Mouse (Mus musculus): ENCODE measurements around the gene Car6. TPM values are rescaled to one million over a fixed set of nuclear protein-coding genes. Genes with fewer than 3 reads are reported as not detected.

The Car6 gene
- polyA plus RNA-seq, 1 experiment from 2014 or later: not detected

- H3K4me3 ChIP-seq: no peak overlapping the region
- H3K9me3 ChIP-seq: no peaks in the 10 kb centered on the region
- no peak overlapping the region for H3K9ac ChIP-seq
- H3K4me2 ChIP-seq: no peak overlapping the region
- WGBS: 53% methylated on average over 7 of the region's 7 CpGs
- peak overlapping the region; percentile 55 for H3K27ac ChIP-seq
- no peaks in the 10 kb centered on the region for H3K27me3 ChIP-seq
- H3K4me1 ChIP-seq: peaks cover 23% of the 10 kb centered on the region
- no peaks in the 10 kb centered on the region for H3K36me3 ChIP-seq
- peak; percentile 50 for ATAC-seq (ENCODE audit: insufficient number of reproducible peaks, insufficient read depth, low FRiP score, low TSS enrichment, low read depth)
Observed at GRCm38 (mm10) chr4:150226818-150227688, 25.9 kb upstream of the Car6 start.

GRCm38 (mm10) chr4:150225700-150226099 is 24.6 kb upstream of the Car6 start:
- Histone ChIP-seq H3K4me2 (no peak overlapping the region), H3K9me3 (no peaks in the 10 kb centered on the region), H3K9ac (no peak overlapping the region), H3K4me1 (peaks cover 12% of the 10 kb centered on the region), H3K36me3 (no peaks in the 10 kb centered on the region), H3K4me3 (no peak overlapping the region), H3K27ac (no peak overlapping the region), H3K27me3 (peaks cover 3% of the 10 kb centered on the region; the same call in 1 of the 2 replicates)
- WGBS: 78% methylated on average over 1 of the region's 1 CpGs
- no peak for ATAC-seq (ENCODE audit: insufficient number of reproducible peaks, insufficient read depth, low FRiP score, low TSS enrichment, low read depth)

GRCm38 (mm10) chr4:150223830-150224229 is 22.7 kb upstream of the Car6 start:
- no peak overlapping the region for H3K4me2 ChIP-seq
- H3K36me3 ChIP-seq: no peaks in the 10 kb centered on the region
- H3K4me1 ChIP-seq: peaks cover 11% of the 10 kb centered on the region
- whole genome bisulfite sequencing: 85% methylated on average over 4 of the region's 4 CpGs
- H3K27ac ChIP-seq: no peak overlapping the region
- no peak for ATAC-seq (ENCODE audit: insufficient number of reproducible peaks, insufficient read depth, low FRiP score, low TSS enrichment, low read depth)
- peaks cover 3% of the 10 kb centered on the region; the same call in 1 of the 2 replicates for H3K27me3 ChIP-seq
- no peaks in the 10 kb centered on the region for H3K9me3 ChIP-seq
- H3K9ac ChIP-seq: no peak overlapping the region
- H3K4me3 ChIP-seq: no peak overlapping the region

GRCm38 (mm10) chr4:150221017-150221640 is 20.0 kb upstream of the Car6 start:
- no peaks in the 10 kb centered on the region for H3K36me3 ChIP-seq
- no peaks in the 10 kb centered on the region for H3K9me3 ChIP-seq
- no peak for ATAC-seq (ENCODE audit: insufficient number of reproducible peaks, insufficient read depth, low FRiP score, low TSS enrichment, low read depth)
- peaks cover 7% of the 10 kb centered on the region for H3K4me1 ChIP-seq
- whole genome bisulfite sequencing: 38% methylated on average over 10 of the region's 10 CpGs
- no peak overlapping the region for H3K27ac ChIP-seq
- 0 out of 2 replicates have a peak overlapping the region, but pooled peaks have one; percentile 27 for H3K4me3 ChIP-seq
- peak overlapping the region; percentile 49; the same call in 1 of the 2 replicates for H3K9ac ChIP-seq
- peaks cover 3% of the 10 kb centered on the region; the same call in 1 of the 2 replicates for H3K27me3 ChIP-seq
- H3K4me2 ChIP-seq: peak overlapping the region; percentile 57

GRCm38 (mm10) chr4:150220584-150220983 is 19.5 kb upstream of the Car6 start:
- Histone ChIP-seq H3K9ac (peak overlapping the region; percentile 49; the same call in 1 of the 2 replicates), H3K36me3 (no peaks in the 10 kb centered on the region), H3K27me3 (peaks cover 3% of the 10 kb centered on the region; the same call in 1 of the 2 replicates), H3K4me2 (peak overlapping the region; percentile 57), H3K9me3 (no peaks in the 10 kb centered on the region), H3K4me1 (peaks cover 7% of the 10 kb centered on the region), H3K4me3 (peak overlapping the region; percentile 27), H3K27ac (no peak overlapping the region)
- no peak for ATAC-seq (ENCODE audit: insufficient number of reproducible peaks, insufficient read depth, low FRiP score, low TSS enrichment, low read depth)
- WGBS: 14% methylated on average over 11 of the region's 11 CpGs

- H3K9me3 ChIP-seq: no peaks in the 10 kb centered on the region
- peaks cover 7% of the 10 kb centered on the region for H3K4me1 ChIP-seq
- no peaks in the 10 kb centered on the region for H3K36me3 ChIP-seq
- no peak overlapping the region for H3K9ac ChIP-seq
- H3K27ac ChIP-seq: no peak overlapping the region
- ATAC-seq (ENCODE audit: insufficient number of reproducible peaks, insufficient read depth, low FRiP score, low TSS enrichment, low read depth): no peak
- H3K4me3 ChIP-seq: no peak overlapping the region
- H3K27me3 ChIP-seq: peaks cover 3% of the 10 kb centered on the region; the same call in 1 of the 2 replicates
- no peak overlapping the region for H3K4me2 ChIP-seq
- WGBS: 67% methylated on average over 9 of the region's 9 CpGs
Observed at GRCm38 (mm10) chr4:150219501-150220292, 18.6 kb upstream of the Car6 start.

- no peaks in the 10 kb centered on the region for H3K9me3 ChIP-seq
- WGBS: 94% methylated on average over 1 of the region's 1 CpGs
- H3K4me1 ChIP-seq: peaks cover 10% of the 10 kb centered on the region
- H3K4me3 ChIP-seq: no peak overlapping the region
- no peak for ATAC-seq (ENCODE audit: insufficient number of reproducible peaks, insufficient read depth, low FRiP score, low TSS enrichment, low read depth)
- no peak overlapping the region for H3K4me2 ChIP-seq
- no peaks in the 10 kb centered on the region for H3K36me3 ChIP-seq
- peaks cover 3% of the 10 kb centered on the region; the same call in 1 of the 2 replicates for H3K27me3 ChIP-seq
- H3K27ac ChIP-seq: no peak overlapping the region
- no peak overlapping the region for H3K9ac ChIP-seq
Observed at GRCm38 (mm10) chr4:150217935-150218334, 16.8 kb upstream of the Car6 start.

GRCm38 (mm10) chr4:150217042-150217554 is 16.0 kb upstream of the Car6 start:
- Histone ChIP-seq H3K27ac (no peak overlapping the region), H3K36me3 (no peaks in the 10 kb centered on the region), H3K4me1 (peaks cover 13% of the 10 kb centered on the region), H3K9me3 (no peaks in the 10 kb centered on the region), H3K9ac (no peak overlapping the region), H3K4me3 (no peak overlapping the region), H3K4me2 (no peak overlapping the region), H3K27me3 (peaks cover 3% of the 10 kb centered on the region; the same call in 1 of the 2 replicates)
- no peak for ATAC-seq (ENCODE audit: insufficient number of reproducible peaks, insufficient read depth, low FRiP score, low TSS enrichment, low read depth)
- WGBS: 63% methylated on average over 5 of the region's 5 CpGs

GRCm38 (mm10) chr4:150216423-150216822 is 15.3 kb upstream of the Car6 start:
- ATAC-seq (ENCODE audit: insufficient number of reproducible peaks, insufficient read depth, low FRiP score, low TSS enrichment, low read depth): no peak
- WGBS: 77% methylated on average over 6 of the region's 6 CpGs
- Histone ChIP-seq H3K4me2 (no peak overlapping the region), H3K36me3 (no peaks in the 10 kb centered on the region), H3K4me1 (peaks cover 13% of the 10 kb centered on the region), H3K27me3 (peaks cover 3% of the 10 kb centered on the region; the same call in 1 of the 2 replicates), H3K9me3 (no peaks in the 10 kb centered on the region), H3K27ac (no peak overlapping the region), H3K9ac (no peak overlapping the region), H3K4me3 (no peak overlapping the region)

GRCm38 (mm10) chr4:150213910-150214309 is 12.8 kb upstream of the Car6 start:
- ATAC-seq (ENCODE audit: insufficient number of reproducible peaks, insufficient read depth, low FRiP score, low TSS enrichment, low read depth): no peak
- WGBS: 31% methylated on average over 5 of the region's 5 CpGs

GRCm38 (mm10) chr4:150212553-150212971 is 11.4 kb upstream of the Car6 start:
- whole genome bisulfite sequencing: 2% methylated on average over 15 of the region's 15 CpGs
- Histone ChIP-seq H3K9ac (peak overlapping the region; percentile 63), H3K27me3 (no peaks in the 10 kb centered on the region), H3K36me3 (no peaks in the 10 kb centered on the region), H3K27ac (no peak overlapping the region), H3K4me3 (peak overlapping the region; percentile 39), H3K9me3 (no peaks in the 10 kb centered on the region), H3K4me2 (peak overlapping the region; percentile 62), H3K4me1 (peaks cover 6% of the 10 kb centered on the region)
- peak; percentile 75 for ATAC-seq (ENCODE audit: insufficient number of reproducible peaks, insufficient read depth, low FRiP score, low TSS enrichment, low read depth)

More at GRCm38 (mm10) chr4:150213910-150214309, 12.8 kb upstream of the Car6 start:
- Histone ChIP-seq H3K4me1 (peaks cover 6% of the 10 kb centered on the region), H3K36me3 (no peaks in the 10 kb centered on the region), H3K4me3 (no peak overlapping the region), H3K9ac (no peak overlapping the region), H3K9me3 (no peaks in the 10 kb centered on the region), H3K4me2 (no peak overlapping the region), H3K27me3 (no peaks in the 10 kb centered on the region), H3K27ac (no peak overlapping the region)

Data from embryonic facial prominence, embryonic 13.5 days (tissue).